Comparison of ENCODE assay signal across 28 mouse cellular contexts in the genomic region with DNA sequence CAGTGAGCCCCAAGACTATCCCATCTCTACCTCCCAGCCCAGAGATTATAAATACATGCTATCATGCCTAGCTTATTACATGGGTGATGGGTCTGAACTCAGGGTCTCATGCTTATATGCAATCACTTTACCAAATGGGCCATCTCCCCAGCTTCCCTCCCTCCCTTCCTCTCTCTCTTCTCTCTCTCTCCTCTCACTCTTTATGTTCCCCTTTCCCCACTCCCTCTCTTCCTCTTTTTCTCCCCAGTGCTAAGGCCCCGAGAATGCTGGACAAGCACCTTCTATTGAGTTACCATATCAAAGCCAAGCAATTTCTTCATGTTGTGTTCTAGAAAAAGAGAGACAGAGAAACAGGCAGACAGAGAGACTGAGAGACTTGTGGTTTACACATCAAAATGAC. TPM values are rescaled to one million over a fixed set of nuclear protein-coding genes. Genes with fewer than 3 reads are reported as not detected.
DNase-seq lines count a peak whose midpoint lies in the region; ATAC-seq lines count a peak whose summit lies in the region.
"Had no signal": no experiment of that assay in that cellular context is flagged by ENCODE, and none has a peak within 500 bp of the region (broad histone marks: within the 10 kb centered on the region; RNA-seq: fewer than 3 reads in every experiment).

No protein-coding gene starts in this region.

- H3K4me3 ChIP-seq in heart, embryonic 10.5 days: no peak overlapping the region
- H3K4me3 ChIP-seq: forebrain, embryonic 10.5 days; forebrain, embryonic 13.5 days; heart, embryonic 13.5 days; hindbrain, embryonic 12.5 days; hindbrain, embryonic 15.5 days had no signal

- H3K36me3 ChIP-seq in heart, embryonic 10.5 days: no peaks in the 10 kb centered on the region
- H3K36me3 ChIP-seq: forebrain, embryonic 10.5 days; G1E; heart, embryonic 13.5 days; hindbrain, embryonic 12.5 days had no signal

- H3K27me3 ChIP-seq in heart, embryonic 10.5 days (ENCODE audit: insufficient read depth, poor library complexity, severe bottlenecking): peaks cover 10% of the 10 kb centered on the region; the same call in 1 of the 2 replicates
- H3K27me3 ChIP-seq: CH12.LX; forebrain, embryonic 13.5 days; heart, embryonic 13.5 days; hindbrain, embryonic 12.5 days; hindbrain, embryonic 15.5 days had no signal

- no peak overlapping the region for H3K27ac ChIP-seq in heart, embryonic 10.5 days
- H3K27ac ChIP-seq: forebrain, embryonic 10.5 days; forebrain, embryonic 13.5 days; hindbrain, embryonic 12.5 days; hindbrain, embryonic 15.5 days had no signal

- peak; percentile 77 for DNase-seq in heart, adult 11 months
- no peak for DNase-seq in heart, embryonic 10.5 days (ENCODE audit: low spot score)
- peak; percentile 26 for DNase-seq in MEL-GATA-1-ER (ENCODE audit: extremely low read depth, low read depth)
- DNase-seq in left cerebral cortex, postnatal 25 days (ENCODE audit: low spot score in 2 of 2): no peak
- no peak for DNase-seq in adrenal gland, adult 2 months
- DNase-seq: adrenal gland, adult 8-10 months; B cell, adult 2 months; cerebellum, adult 11-12 months; cerebellum, adult 8-10 months; cerebellum, postnatal 10 days; cerebellum, postnatal 36 days; gastrocnemius, postnatal 10 days; gastrocnemius, postnatal 36 days; heart, adult 18-20 months; heart, postnatal 14 days; heart, postnatal 4 days had no signal

- H3K4me1 ChIP-seq in heart, embryonic 10.5 days: peaks cover 19% of the 10 kb centered on the region
- H3K4me1 ChIP-seq: forebrain, embryonic 10.5 days; hindbrain, embryonic 15.5 days had no signal

- 65% methylated on average over 1 of the region's 1 CpGs for WGBS in heart, embryonic 10.5 days

- intact Hi-C loops in left cerebral cortex, postnatal 25 days (cut with DNase I): no loop called here

- ATAC-seq in granulocyte monocyte progenitor cell, adult 5-6 weeks (replicated peaks; ENCODE audit: poor library complexity, severe bottlenecking): peak; percentile 90
- peak; percentile 69 for ATAC-seq in megakaryocyte progenitor cell, adult 5-6 weeks (replicated peaks; ENCODE audit: poor library complexity)
- no peak for ATAC-seq in activated CD4-positive, CD25-positive, alpha-beta regulatory T cell, adult 4 months
- ATAC-seq: forebrain, embryonic 13.5 days; forebrain, embryonic 16.5 days; intestine, postnatal 0 days had no signal

- no peaks in the 10 kb centered on the region for H3K9me3 ChIP-seq in heart, embryonic 10.5 days
- H3K9me3 ChIP-seq: forebrain, embryonic 10.5 days; forebrain, embryonic 13.5 days; G1E; heart, embryonic 13.5 days; hindbrain, embryonic 12.5 days; hindbrain, embryonic 15.5 days had no signal

RNA-seq across cellular contexts. Expression of gene Armc2, which starts 14.7 kb away (rescaled TPM):
- 0.99 and 1.4 TPM in 2 replicates for polyA plus RNA-seq in heart, embryonic 10.5 days (2016; fragmentation: Nextera tagmentation; extraction: Ambion mirVana)
- total RNA-seq in granulocyte monocyte progenitor cell, adult 5-6 weeks (2014; fragmentation: Nextera tagmentation): 0.41 TPM in 1 of 2 replicates, not detected in the other
- total RNA-seq in granulocyte monocyte progenitor cell, adult 5-6 weeks (2017): 0.73 TPM in 1 of 2 replicates, not detected in the other
- 0.85 and 1.7 TPM in 2 replicates for total RNA-seq in megakaryocyte progenitor cell, adult 5-6 weeks (2015)
- 0.46 TPM in 1 of 2 replicates, not detected in the other for total RNA-seq in megakaryocyte progenitor cell, adult 5-6 weeks (2017)
- 10 to 100 TPM; 14.2 to 15.8 TPM for total RNA-seq in left cerebral cortex, postnatal 25 days (2021)
- polyA plus RNA-seq in activated CD4-positive, CD25-positive, alpha-beta regulatory T cell, adult 4 months (2017; shearing (Covaris generic)): under 1 TPM; 0.32 to 0.46 TPM
- total RNA-seq in adrenal gland, adult 2 months (2021): 1 to 10 TPM; 2.0 to 2.4 TPM
- 0.40 and 0.75 TPM in 2 replicates for polyA plus RNA-seq in adrenal gland, adult 2 months (2012; rRNA removed)
- polyA plus RNA-seq: G1E had no signal

Comparison
In these comparisons a context has a peak if more than half of its experiments do, and no peak if none do; other contexts are left out.
1. DNase-seq: peak in heart, adult 11 months (single experiment) and MEL-GATA-1-ER (single experiment); none in heart, embryonic 10.5 days (single experiment), left cerebral cortex, postnatal 25 days (0 of 2) and adrenal gland, adult 2 months (single experiment).
2. RNA of gene Armc2, which starts 14.7 kb away (total RNA-seq): 14.2 to 15.8 TPM in left cerebral cortex, postnatal 25 days; 2.0 to 2.4 TPM in adrenal gland, adult 2 months, 0.46 to 1.7 TPM in megakaryocyte progenitor cell, adult 5-6 weeks and 0.41 to 0.73 TPM in granulocyte monocyte progenitor cell, adult 5-6 weeks; every median in the first group is over 4 times any median in the second.